Mouse (Mus musculus) monocyte, adult 2 months (primary cell): ENCODE data around the gene Xxylt1.

Experiments used
- DNase-seq, 2 experiments: peaks; one replicate each; pipeline ENCODE4 v3.0.0; 2022; ENCODE audit warnings: low spot score in 2 of 2, low read depth in 1 of 2

Xxylt1 gene

DNA sequence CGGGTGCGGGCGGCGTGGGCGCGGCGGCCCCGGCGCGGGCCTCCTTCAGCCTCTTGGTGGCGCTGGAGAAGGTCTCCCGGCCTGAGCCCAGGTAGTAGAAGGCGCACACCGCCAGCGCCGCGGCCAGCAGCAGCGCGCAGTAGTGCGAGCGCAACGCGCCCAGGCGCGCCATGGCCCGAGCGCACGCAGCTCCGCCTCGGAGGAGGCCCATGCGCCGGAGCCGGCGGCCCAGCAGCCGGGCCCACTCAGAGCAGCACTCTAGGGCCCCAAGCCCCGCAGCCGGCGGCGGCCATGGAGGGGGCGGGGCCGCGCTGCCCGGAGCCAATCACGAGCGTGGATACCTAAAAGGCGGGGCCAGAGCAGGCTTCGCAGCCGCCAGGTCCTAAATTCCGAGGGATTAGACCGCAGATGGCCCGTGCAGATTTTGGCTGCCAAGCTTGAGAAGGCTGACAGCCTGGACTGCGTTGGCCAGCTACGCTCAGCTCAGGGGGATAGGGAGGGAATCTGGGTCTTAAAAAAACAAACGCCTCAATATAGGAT, at the start of gene Xxylt1:
Gene Xxylt1, minus strand, starts transcription at position 308 of the 540 bp plus-strand sequence.
- DNase-seq, result peak; percentile 71 to 88

DNA sequence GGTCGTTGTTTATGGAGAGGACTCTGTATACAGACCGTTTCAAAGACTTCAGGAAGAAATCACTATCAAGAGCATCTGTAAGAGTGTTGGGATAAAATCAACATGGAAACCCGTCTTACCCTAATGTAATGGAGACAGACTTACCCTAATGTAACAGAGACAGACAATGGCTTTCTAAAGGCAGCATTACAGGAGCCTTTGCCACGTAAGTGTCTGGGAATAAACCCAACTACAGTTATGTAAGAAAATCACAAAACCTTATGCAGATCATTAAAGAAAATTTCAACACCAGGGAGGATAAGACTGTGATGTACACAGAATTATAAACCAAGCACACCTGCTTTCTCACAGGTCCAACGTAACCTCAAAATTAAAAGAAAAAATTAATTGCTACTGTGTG, 46.9 kb upstream of the Xxylt1 start:
- DNase-seq, result no peak

DNA sequence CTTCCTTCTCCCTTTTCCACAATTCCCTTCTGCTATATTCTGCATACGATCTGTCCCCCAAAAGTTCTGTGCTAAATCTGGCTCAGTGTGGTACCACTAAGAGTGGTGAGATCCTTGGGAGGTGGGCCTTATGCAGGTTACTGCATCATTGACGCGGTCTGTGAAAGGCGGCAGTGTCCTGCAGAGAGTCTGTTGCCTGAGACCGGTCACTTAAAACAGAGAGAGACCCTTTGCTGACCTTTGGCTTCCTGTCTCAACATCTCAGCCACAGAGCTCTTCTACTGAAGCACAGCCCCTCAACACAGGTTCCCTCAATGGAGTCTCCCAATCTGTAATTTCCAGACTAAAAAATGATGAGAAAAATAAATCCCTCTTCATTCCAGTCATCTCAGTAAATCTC, 43.8 kb upstream of the Xxylt1 start:
- DNase-seq, result no peak

DNA sequence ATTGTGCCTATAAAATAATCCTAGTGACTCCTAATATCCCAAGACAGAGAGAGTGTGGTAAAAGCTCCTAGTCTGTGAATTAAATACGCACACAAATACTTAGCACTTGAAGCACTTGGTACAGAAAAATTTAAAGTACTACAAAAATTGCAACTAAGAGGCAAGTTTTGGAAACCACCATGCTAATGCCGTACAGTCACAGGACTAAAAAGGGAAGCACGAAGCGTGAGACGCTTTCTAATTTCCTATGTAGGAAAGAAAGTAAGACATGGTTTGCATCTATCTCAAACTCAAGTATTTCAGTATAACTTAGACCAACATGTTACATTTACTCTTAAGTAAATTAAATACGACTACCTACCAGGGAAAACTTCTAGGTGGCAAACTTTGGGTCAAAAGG, 40.4 kb upstream of the Xxylt1 start:
- no peak for DNase-seq

DNA sequence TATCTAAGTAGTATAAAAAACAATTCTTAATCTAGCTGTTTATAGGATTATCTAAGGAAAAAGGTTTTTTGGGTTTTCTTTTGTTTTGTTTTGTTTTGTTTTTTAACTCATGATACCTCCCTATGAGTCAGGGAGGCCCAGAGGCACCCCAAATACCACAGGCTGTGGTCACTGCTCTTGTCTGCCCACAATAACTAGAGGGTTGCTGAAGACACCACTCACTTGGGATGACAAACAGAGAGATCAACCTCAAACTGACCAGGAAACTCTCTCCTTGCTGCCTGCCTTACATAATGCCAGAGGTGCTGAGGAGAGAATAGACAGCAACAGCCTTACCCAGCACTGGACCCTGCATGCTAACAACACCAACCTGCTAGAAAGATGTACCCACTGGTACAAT, 32.4 kb upstream of the Xxylt1 start:
- no peak for DNase-seq

DNA sequence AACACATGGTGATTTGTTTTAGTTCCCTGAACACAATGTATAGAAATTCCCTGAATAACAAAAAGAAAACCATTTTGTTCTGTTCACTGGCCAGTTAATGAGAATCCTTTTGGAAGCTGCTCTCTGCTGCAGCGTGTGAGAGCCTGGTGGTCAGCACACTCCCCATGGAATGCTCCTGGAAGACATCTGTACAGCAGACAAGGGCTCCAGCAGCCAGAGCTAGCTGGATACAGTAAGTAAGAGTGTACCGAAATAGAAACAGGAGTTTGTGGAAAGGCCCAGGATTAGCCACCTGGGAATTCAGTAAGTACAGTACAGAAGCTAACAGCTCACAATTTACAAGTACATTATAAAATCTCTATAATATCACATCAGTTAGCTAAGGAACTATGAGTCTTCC, 20.1 kb upstream of the Xxylt1 start:
- DNase-seq, result no peak

DNA sequence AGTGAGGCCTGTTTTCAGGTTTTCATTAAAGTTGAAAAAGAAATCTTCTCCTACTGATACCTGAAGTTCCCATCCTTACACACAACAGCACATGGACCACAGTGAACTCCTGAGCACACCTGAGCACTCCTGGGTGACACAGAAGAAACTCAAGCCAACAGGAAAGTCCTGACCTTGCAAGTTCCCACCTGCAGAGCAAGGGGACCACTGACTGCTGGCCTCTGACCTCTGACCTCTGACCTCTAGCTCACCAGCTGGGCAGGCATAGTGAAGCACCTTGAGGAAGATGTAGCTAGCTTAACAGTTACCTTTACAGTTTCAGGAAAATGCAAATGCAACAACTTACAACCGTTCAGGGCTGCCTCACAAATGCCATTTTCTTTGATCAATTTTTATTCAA, 18.7 kb upstream of the Xxylt1 start:
- no peak for DNase-seq

DNA sequence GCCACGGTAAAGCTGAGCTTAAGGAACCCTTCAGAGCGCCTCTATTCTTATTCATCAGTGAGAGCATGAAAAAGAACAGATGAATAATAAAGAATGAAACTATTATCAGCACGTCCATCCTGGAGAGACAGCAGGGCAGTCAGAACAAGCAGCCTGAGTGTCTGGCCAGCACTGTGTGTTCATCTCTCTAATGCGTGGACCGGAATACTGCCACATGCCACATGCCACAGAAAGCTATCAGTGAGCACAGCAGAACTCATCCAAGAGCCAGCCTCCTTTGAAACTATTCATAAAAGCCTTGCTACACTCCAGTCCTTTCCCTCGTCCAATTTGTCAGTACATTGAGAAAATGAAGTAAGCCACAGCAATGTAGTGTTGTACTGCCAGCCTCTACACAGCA, 12.8 kb upstream of the Xxylt1 start:
- no peak for DNase-seq

DNA sequence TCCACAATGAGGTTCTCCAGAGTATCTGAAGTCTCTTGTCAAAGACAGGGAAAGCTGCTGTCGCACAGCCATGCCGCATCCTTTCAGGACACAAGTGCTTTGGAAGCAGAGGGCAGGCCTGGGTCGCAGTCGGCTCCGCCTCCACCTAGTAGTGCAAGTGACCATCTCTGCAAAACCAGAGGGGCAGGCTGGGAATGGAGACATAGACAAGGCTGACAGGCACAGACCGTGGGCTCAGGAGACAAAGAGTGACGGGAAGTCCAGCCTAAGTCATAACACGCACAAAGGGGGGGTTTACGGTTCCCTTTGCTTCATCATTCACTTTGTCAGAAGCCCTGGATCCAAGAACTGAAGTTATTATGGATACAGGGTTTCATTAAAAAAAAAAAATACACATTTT, 12.0 kb upstream of the Xxylt1 start:
- no peak for DNase-seq

DNA sequence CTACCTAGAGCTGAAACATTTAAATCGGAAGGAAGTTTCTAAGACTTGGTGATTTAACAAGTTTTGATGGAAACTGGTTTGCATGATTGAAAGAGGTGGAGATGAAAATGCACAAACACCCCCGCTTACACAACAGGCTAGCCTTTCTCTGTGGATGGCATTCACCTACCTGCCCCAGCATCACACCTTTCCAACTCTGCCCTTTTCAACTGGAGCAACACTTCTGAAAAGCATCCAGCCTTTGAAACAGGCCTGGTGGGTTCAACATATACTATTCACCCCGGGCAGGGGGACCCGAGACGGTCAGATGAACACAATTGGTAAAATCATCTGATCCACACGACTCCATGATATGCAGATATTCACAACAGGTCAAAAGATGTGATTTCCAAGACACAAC, 659 bp upstream of the Xxylt1 start:
- DNase-seq, result no peak

DNA sequence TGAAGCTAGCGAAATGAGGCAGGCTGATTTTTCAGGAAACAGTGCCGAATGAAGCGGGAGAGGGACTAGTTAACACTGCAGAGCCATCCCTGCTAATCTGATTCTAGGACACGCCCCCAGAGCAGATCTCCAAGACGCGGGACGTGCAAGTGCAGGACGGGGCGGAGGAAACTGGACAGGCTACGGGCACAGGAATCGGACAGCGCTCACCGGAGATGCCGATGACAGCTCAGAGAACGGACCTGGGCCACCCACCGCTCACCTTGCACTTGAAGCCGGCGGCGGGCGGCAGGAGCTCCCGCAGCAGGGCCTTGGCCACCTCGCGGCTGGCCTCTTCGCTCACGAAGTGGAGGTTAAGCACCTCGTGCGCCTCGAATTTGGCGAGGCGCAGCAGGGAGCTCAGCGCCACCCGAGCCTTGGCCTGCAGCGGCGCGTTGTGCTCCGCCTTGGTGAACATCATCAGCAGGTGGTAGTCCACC, 620 bp downstream of the Xxylt1 start:
- no peak for DNase-seq

DNA sequence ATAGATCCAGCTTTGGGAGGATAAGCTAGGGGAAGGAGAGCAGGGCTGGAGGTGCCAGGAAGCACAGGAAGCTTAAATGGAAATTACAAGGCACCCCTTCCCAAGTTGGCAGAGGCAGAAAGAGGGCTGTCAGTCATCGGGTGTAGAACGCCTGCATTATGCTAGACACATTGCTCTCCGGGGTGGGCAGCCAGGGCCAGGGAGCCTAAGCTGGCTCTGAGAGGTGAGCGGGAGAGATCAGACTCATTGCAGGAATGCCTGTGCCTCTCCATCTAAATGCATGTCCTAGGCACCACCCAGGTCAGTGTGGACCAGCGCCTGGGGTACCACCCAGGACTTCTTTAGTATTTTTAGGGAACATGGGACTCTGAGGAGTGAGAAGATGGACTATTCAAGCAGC, 3.8 kb downstream of the Xxylt1 start:
- no peak for DNase-seq

DNA sequence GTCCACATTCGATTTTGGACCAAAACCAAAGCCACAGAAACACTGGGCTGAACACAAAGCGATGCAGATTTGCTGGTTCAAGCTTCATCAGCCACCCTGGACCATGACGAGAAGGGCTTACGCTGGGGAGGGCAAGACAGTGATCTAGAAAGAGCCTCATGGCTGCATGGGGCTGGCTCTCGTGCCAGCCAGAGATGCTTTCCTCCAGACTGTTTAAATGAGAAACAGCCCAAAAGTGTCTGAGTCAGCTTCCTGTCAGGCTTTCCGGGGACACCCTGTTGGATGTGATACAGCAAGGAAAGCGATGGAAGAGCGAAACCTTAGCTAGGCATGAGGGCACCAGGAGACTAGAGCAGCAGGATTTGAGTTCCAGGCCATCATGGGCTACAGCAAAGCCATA, 4.8 kb downstream of the Xxylt1 start:
- DNase-seq, result no peak

DNA sequence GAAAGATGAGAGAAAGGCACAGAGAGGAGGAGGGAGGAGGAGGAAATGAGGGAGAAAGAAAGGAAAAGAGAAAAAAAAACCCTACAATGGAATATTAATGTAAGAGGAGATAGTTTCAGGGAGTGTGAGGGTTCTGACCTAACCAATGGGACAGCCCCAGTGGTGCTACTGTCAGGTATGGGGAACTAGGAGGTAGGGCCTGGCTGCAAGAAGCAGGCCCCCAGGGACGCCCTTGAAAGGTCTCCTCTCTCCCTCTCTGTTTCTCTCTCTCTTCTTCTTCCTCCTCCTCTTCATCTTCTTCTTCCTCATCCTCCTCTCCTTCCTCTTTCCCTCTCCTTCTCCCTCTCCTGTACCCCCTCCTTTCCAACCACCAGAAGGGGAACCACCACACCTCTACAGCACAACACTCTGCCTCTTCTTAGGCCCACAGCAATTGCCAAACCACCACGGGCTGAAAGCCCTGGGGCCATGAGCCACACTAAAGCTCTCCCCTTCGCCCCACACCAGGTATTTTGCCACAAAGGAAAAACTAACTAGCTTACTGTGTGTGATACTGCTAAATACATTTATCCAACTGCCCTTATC, 6.8 kb downstream of the Xxylt1 start:
- DNase-seq, result no peak

DNA sequence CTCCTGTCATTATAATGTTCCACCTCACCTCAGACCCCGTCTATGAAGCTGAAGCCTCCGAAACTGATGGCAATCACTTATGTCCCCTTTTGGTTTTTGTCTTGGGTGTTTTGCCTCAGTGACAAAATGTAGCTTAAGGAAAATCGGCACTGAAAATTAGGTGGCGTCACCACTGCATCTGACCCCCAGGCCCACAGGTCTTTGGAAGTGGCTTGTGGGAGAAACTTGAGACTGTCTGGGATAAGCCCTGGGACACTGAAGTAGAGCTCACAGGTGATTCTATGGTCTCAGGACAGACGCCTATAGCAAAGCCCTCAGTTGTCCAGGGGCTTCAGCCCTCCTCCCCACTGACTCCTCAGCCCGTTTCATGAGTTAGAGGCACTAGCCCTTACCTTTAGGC, 9.5 kb downstream of the Xxylt1 start:
- no peak for DNase-seq

DNA sequence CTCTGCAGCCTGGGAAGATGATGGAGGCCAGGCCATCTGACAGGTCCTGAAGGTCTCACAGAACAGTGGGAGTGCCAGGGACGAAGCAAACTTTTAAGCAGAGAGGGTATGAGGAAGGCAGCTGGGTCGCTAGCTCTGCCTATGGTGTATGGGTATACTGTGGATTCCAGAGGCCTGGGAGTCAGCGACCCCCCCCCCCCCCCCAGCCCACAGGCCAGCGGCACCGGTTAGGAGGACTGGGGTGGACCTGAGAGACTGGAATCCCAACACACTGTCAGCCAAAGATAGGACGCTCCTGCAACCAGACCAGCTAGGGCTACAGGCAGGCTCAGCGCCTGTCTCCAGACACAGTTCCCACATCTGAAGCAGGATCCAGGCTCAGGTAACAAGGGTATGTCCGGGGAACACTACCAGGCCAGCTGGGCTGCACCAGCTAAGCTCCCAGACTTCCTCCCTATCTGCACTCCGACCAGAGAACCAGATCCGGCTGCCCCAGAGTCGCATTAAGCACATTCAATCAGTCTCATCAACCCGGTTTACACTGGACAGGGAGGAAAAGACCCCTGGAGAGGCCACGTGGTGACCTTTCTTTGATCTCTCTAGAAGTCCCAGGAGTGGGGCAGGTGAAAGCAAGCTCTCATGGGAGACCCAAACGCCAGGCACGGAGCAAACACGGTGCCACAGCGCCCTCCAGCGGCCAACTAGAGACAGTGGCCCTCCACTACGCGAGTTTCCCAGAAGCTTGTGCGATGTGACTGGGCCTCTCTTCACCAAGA, 10.7 kb downstream of the Xxylt1 start:
- DNase-seq, result peak; percentile 22 to 70

DNA sequence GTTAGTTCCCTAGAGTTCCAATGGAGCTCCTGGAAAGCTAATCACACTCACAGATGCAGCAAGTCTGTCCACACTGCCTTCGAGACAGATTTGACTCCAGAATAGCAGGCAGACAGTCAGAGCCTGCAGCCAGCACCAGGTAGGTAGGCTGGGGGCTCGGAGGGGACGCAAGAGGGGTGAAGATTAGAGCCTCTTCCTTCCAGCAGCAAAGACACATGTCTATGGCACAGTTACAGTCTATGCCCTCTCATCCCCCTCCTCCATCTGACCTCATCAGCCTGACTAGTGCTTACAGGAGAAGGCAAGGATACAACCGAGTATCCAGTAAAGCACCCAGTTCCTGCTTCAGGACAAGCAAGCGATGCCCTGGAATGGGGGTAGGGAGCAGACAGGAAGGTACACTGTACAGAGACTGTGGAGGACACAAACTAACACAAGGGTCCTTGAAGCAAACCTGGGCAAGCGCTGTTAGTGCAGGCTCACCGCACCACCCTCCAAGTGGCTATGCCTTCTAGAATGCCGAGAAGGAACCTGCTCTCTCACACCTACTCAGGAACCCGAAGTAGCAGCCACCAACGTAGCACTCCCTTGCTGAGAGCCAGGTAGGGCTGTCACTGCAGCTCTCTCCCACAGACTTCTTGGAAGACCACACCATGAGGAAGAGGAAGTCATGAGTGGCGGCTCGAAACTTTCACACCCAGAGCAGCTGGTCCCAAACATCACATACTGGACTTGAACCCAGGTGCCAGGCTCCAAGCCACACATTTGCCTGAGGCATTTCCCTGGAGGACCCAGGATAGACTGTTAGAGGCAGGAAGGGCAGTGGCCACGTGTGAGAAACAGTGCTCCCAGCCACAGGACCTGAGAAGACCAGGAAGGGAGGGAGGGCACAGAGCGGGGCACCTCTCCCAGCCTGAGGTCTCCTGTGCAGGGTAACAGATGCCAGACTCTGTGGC, 11.7 kb downstream of the Xxylt1 start:
- no peak for DNase-seq

DNA sequence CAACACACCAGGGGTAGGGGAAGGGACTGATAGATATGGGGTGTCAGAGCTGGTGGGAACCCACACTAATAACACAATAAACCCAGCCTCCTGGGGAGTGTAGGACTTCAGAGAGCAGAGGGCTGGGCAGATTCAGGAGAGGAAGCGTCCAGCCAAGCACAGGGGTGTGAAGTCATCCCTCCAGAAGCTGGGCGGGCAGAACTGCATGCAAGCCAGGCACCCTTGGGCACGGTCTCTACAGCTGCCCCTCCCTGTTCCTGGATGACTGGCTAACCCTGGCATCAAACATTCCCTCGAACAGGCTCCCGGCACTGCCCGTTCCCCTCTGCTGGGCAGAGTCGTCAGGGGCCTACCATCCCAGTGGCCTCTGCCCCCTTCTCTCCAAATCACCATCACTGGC, 13.0 kb downstream of the Xxylt1 start:
- no peak for DNase-seq

DNA sequence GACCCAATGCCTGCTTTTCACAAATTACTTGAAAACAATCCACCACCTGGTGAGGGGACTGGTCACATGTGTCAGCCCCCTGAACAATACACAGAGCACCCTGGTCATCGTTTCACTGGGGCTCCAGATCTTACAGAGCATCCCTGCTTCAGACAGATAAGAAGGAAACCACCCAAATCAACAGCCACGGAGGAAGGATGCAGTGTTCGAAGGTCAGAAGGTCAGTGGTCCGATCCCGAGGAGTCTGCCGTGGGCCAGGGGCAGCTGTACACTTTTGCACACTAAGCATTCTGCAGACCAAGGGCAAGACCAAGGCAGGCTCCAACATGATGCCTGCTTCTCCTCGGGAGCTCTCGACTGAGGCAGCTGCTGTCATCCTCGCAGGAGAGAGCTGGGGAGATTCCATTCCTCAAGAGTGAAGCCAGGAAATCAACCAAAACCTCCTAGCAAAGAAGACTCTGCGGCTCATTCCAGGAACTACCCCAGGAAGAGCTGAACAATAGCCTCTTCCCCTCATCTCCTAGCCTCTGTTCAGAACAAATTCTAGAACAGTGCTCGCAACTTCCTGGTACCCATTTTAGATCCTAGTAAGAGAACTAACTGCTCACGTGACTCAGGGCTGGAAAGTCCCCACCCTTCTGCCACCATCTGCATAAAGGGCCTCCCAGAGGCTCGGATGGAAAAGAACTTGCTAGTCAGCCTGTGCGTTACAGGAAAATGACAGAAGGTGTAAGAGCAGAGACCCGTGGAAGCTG, 14.7 kb downstream of the Xxylt1 start:
- peak; percentile 16 to 65 for DNase-seq

DNA sequence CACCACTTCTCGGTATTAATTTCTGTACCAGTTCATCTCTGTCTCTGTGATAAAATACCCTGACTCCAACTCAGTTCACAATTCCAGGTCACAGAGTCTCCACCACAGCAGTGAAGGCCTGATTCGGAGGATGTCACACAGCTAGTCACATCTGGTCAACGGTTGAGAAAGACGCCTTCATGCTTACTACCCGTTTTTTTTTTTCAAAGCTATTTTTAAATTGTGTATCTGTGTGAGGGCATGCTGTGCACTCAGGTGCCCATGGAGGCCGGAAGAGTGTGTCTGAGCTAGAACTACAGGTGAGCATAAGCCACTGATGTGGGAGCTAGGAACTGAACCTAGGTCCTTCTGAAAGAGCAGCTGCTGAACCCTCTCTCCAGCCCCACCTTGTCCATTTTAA, 16.4 kb downstream of the Xxylt1 start:
- no peak for DNase-seq

DNA sequence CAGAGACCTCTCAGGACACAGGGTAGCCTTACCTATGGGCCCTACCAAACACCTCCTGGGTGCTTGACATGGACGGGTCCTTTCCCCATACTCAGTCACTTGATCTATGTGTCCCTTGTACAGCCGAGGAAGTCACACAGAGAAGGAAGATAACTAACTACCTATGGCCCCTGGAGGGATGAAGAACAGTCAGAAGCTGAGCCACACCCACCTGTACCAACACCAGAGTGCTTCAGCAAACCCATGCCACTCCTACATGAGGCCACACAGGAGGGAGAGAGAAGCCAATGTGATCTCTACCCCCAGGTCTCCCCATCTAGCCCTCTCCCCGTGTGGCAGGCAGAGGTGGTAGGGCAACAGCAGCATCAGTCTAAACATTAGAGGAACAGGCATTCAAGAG, 18.3 kb downstream of the Xxylt1 start:
- no peak for DNase-seq
